Mouse (Mus musculus) embryo, embryonic 11 days (tissue): ENCODE data around the gene Tceanc.
A peak's percentile ranks its signal among the peaks of the same experiment; 100 is the strongest.

Experiments
- DNase-seq: peaks from one replicate; pipeline ENCODE4 v3.0.0-alpha.2; 2015

Tceanc gene

DNA sequence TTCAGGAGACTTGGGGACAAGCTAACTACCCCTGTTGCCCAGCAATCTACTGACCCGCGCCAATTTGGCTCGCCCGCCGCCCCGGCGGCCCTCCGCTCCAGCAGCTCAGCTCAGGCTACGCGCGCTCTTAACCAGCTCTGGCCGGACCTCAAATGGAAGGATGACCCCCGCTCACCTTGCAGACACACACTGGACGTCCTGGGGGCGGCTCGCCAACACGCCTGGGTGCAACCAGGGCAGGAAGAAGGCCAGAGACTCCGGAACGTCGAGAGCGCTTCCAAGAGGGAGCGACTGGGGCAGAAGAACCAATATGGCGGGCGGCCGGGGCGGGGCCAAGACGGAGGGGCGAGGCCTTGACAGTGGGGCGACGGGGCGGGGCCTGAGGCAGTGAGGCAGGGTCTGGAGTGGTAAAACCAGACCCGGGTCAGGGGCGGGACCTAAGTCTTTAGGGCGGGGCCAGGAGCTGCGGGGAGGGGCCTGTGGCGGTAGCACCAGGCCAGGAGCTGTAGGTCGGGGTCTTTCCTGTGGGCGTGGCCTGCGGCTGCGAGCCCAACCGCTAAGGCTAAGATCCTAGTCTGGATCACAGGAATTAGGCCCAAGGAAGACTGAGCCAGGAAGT is 38.9 kb downstream of the Tceanc start, which contains the start of gene Rab9:
Rab9 (minus strand) TSS at position 503 of the 619 bp plus-strand sequence.
- DNase-seq, result peak; percentile 95

DNA sequence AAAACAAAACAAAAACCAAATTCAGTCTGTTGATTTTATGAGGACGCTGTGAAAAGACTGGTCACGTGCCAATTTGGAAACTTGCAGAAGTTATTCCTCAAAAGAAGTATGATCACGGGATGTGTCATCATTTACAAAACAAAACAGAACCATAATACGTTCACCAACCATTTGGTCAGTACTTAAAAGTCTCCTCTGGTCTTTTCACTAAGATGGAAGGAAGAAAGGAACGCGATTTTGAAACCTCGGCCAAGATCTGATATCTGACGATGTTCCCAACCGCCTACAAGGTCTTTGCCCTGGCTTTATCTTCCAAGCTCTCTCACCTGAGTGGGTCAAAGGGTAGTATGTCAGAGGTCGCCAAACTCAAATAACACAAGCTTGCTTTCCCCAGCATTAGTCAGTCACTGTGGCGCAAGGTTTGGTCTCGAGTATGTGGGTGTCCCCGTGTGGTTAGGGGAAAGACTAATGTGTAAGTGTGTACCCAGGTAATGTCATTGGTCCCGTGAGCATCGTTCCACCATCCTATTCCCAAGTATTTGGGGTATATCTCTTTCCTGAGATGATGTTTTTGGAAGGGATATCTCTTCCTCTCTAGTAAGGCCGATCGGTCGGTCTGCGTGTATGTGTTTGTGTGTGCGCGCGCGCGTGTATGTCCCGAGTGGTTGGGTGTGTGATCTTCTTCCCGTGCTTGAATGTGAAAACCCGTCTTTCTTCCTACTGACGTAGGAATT is 39.6 kb downstream of the Tceanc start:
- peak; percentile 8 for DNase-seq

DNA sequence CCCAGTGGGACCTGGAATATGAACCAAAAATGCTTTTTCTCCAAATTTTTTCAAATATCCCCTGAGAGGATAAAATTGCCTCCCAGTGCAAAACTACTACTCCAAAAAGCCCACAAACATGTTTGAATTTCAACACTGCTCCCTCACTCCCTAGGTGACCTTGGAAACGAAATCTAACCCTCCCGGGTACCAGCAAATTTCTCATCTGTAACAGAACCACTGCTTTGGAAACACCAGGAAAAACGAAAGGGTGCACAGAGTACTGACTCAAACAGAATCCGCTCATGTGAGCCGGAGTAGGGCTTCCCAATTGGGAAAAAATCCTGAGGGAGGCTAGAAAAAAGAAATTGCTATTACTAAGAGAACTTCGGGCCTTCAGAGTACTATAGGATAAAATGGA is 41.0 kb downstream of the Tceanc start:
- DNase-seq, result no peak

DNA sequence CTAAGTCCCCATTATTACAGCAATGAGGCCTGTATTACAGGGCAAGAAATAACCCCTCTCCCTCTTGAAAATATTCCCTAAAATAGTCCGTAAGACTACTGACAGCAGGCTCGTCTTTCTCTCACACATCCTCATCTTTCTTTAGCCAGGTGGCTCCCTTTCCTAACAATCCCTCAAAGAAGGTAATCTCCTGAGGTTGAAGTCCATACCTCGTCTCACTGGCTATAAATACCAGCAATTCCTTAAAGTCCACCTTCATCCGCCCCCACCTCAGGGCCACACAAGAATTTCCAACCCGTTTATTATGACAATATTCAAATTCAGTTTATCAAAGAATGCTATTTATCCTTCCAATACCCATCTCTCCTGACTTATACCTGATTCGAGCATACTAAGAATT is 45.8 kb downstream of the Tceanc start:
- no peak for DNase-seq

DNA sequence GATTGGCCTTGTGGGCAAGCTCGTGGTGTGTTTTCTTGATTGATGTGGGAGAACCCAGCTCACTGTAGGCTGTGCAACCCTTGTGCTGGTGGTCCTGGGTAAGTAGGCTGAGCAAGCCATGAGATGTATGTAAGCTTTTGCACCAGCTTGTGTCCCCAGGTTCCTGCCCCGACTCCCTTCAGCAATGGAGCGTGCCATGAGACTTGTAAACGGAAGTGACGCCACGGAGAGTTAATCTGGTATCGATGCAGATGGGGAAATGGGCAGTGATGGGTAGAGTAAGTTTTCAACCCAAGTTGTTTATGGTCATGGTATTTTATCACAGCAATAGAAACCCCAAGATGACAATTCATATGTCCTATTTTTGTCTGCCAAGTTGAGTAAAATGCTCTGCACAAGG is 50.0 kb downstream of the Tceanc start:
- DNase-seq, result no peak

GRCm38 (mm10) chrX:166455525-166455924 is 62.8 kb downstream of the Tceanc start:
- no peak for DNase-seq

DNA sequence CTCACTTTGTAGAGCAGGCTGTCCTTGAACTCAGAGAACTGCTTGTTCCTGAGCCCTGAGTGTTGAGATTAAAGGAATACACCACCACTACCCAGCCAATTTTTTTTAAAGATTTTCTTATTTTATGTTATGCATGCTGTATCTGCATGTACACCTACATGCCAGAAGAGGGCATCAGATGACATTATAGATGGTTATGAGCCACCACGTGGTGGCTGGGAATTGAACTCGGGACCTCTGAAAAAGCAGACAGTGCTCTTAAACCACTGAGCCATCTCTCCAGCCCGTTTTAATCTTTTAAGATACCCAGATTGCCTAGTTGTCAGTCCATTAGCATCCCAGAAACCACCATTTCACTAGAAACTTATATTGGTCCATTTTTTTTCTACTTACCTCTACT is 64.0 kb downstream of the Tceanc start:
- no peak for DNase-seq

GRCm38 (mm10) chrX:166453532-166453931 is 64.8 kb downstream of the Tceanc start:
- no peak for DNase-seq
